Comparison of ENCODE assay signal across 9 mouse cellular contexts in genomic region chr8:46305733-46306349, GRCm38 (mm10). TPM values are rescaled to one million over a fixed set of nuclear protein-coding genes. Genes with fewer than 3 reads are reported as not detected.
DNase-seq lines count a peak whose midpoint lies in the region; ATAC-seq and TF ChIP-seq lines count a peak whose summit lies in the region.
"Had no signal": no experiment of that assay in that cellular context is flagged by ENCODE, and none has a peak within 500 bp of the region (broad histone marks: within the 10 kb centered on the region; RNA-seq: fewer than 3 reads in every experiment).

No protein-coding gene starts in this region.

- no peak overlapping the region for H3K27ac ChIP-seq in layer of hippocampus, adult 2 months
- H3K27ac ChIP-seq in limb, embryonic 11.5 days (replicated peaks; ENCODE audit: low read depth, low read length): no peak overlapping the region
- no peak overlapping the region for H3K27ac ChIP-seq in small intestine, adult 2 months (ENCODE audit: insufficient read depth, low read depth, low read length)

- TF ChIP-seq POLR2A in small intestine, adult 2 months (IDR thresholded peaks at IDR 0.05; ENCODE audit: low read depth, low read length): no peak

- 0 out of 2 replicates have a peak, but pooled peaks have one; percentile 35 for ATAC-seq in limb, embryonic 11.5 days (ENCODE audit: insufficient number of reproducible peaks, low FRiP score, low TSS enrichment, low read depth)

- no peak overlapping the region for H3K4me2 ChIP-seq in limb, embryonic 11.5 days (ENCODE audit: low read depth, severe bottlenecking)

- TF ChIP-seq CTCF in layer of hippocampus, adult 2 months (conservative IDR thresholded peaks at IDR 0.05): peak; percentile 89
- TF ChIP-seq CTCF in small intestine, adult 2 months (IDR thresholded peaks at IDR 0.05; ENCODE audit: extremely low read depth, insufficient read length, insufficient replicate concordance, low read depth, low read length): peak; percentile 79; the same call in 1 of the 2 replicates

- no peak overlapping the region for H3K9ac ChIP-seq in limb, embryonic 11.5 days (ENCODE audit: low read length)

- H3K36me3 ChIP-seq in limb, embryonic 11.5 days (ENCODE audit: control insufficient read depth, insufficient read depth, low read length): no peaks in the 10 kb centered on the region
- H3K36me3 ChIP-seq in small intestine, adult 2 months (ENCODE audit: control insufficient read depth, insufficient read depth, low read length): no peaks in the 10 kb centered on the region

- 7% methylated on average over 9 of the region's 9 CpGs for WGBS in limb, embryonic 11.5 days
- 3% methylated on average over 9 of the region's 9 CpGs for WGBS in small intestine, adult 2 months

- H3K9me3 ChIP-seq in limb, embryonic 11.5 days (ENCODE audit: control insufficient read depth, low read length): no peaks in the 10 kb centered on the region

- H3K4me3 ChIP-seq in layer of hippocampus, adult 2 months: no peak overlapping the region
- H3K4me3 ChIP-seq in limb, embryonic 11.5 days (ENCODE audit: low read depth, low read length): no peak overlapping the region
- H3K4me3 ChIP-seq in small intestine, adult 2 months (ENCODE audit: low read depth, low read length): no peak overlapping the region
- H3K4me3 ChIP-seq: myocyte had no signal

- DNase-seq in layer of hippocampus, adult 2 months (ENCODE audit: low spot score in 2 of 2): peak; percentile 25 to 46
- DNase-seq in layer of hippocampus, adult 9-11 months: no peak
- peak; percentile 32 for DNase-seq in MEL-GATA-1-ER (ENCODE audit: extremely low read depth, low read depth)
- DNase-seq in cerebellum, adult 9-10 months: peak; percentile 48
- peak; percentile 22 to 37 for DNase-seq in heart, adult 9 months (ENCODE audit: low spot score in 2 of 2)
- peak; percentile 58 for DNase-seq in limb, embryonic 11.5 days (ENCODE audit: low spot score)
- DNase-seq in frontal cortex, postnatal 14 days (ENCODE audit: low spot score in 2 of 2): no peak

- H3K4me1 ChIP-seq in limb, embryonic 11.5 days (ENCODE audit: control insufficient read depth, insufficient read depth, low read length): no peaks in the 10 kb centered on the region
- H3K4me1 ChIP-seq in small intestine, adult 2 months (ENCODE audit: control insufficient read depth, insufficient read depth, insufficient read length, low read length): 0 out of 2 replicates have a peak, but pooled peaks cover 3% of the 10 kb centered on the region

- no peaks in the 10 kb centered on the region for H3K27me3 ChIP-seq in limb, embryonic 11.5 days (ENCODE audit: control insufficient read depth, insufficient read depth, low read length)
- H3K27me3 ChIP-seq in small intestine, adult 2 months (ENCODE audit: control insufficient read depth, insufficient read depth, low read length): no peaks in the 10 kb centered on the region

RNA-seq across cellular contexts. Expression of gene Helt, which starts 11.4 kb away (rescaled TPM):
- not detected for total RNA-seq in layer of hippocampus, adult 2 months (2021)
- not detected in 2 replicates for polyA plus RNA-seq in limb, embryonic 11.5 days (2014; fragmentation: Nextera tagmentation; extraction: Ambion mirVana)
- polyA plus RNA-seq in small intestine, adult 2 months (2012; rRNA removed): not detected in 2 replicates
- polyA plus RNA-seq: myocyte had no signal

Comparison
In these comparisons a context has a peak if more than half of its experiments do, and no peak if none do; other contexts are left out.
1. DNase-seq: peak in layer of hippocampus, adult 2 months (2 of 2), MEL-GATA-1-ER (single experiment), cerebellum, adult 9-10 months (single experiment), heart, adult 9 months (2 of 2) and limb, embryonic 11.5 days (single experiment); none in layer of hippocampus, adult 9-11 months (single experiment) and frontal cortex, postnatal 14 days (0 of 2).